Mouse (Mus musculus): ENCODE results near the gene Pde6d.

DNA sequence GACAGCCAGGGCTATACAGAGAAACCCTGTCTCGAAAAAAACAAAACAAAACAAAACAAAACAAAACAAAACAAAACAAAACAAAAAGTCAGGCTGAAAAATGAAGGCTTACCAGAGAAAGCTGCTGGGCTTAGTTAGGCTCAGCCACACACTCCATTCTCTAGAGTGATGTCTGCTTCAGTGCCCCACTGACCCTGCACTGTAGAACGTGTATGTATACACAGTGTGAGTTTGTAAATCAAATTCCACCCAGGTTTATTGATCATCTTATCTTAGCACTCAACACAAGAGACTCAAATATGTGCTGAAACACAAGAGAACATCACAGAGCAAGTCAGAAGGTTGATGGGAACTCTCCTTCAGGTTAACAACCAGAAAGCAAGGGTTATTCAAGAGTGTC is 14.0 kb downstream of the Pde6d start:
- TF ChIP-seq CTCF (IDR thresholded peaks at IDR 0.05; ENCODE audit: extremely low read depth, insufficient read depth, low read length), result no peak
- TF ChIP-seq POLR2A (IDR thresholded peaks at IDR 0.05; ENCODE audit: extremely low read depth, insufficient read depth, low read length), result no peak

Data from cortical plate, adult 2 months (tissue).